Mouse (Mus musculus): ENCODE measurements around the gene Cd4. TPM values are rescaled to one million over a fixed set of nuclear protein-coding genes. Genes with fewer than 3 reads are reported as not detected.
A peak's percentile ranks its signal among the peaks of the same experiment; 100 is the strongest.

Gene Cd4
- polyA plus RNA-seq, 1 experiment from 2014 or later, result 0.27 TPM

DNA sequence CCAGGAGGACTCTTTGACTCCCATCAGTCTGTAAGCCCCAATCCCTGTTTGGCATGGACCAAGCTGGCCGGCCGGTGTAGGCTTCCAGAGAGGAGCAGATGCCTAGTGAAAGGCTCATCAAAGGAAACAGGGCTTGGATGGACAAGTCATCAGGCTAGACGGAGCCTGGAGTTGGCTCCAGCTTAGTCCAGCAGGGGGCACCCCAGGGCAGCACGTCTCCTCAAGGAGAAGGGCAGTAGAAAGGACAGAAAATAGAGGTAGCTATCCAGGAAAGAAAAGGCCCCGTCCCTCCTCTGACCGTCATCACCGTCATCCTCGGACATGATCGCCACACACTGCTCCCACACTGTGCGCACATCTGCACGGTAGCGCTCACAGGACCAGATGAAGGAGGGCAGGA lies 28.3 kb downstream of the Cd4 start:
- Histone ChIP-seq H3K27ac (peak overlapping the region; percentile 55), H3K9me3 (ENCODE audit: control insufficient read depth, low read length) (no peaks in the 10 kb centered on the region), H3K27me3 (ENCODE audit: control insufficient read depth, insufficient read depth, low read length) (no peaks in the 10 kb centered on the region), H3K4me2 (replicated peaks) (peak overlapping the region; percentile 32), H3K36me3 (replicated peaks; ENCODE audit: control insufficient read depth, insufficient read depth) (peaks cover 13% of the 10 kb centered on the region), H3K4me3 (replicated peaks; ENCODE audit: low read length) (0 out of 2 replicates have a peak overlapping the region, but pooled peaks have one; percentile 0), H3K9ac (peak overlapping the region; percentile 37), H3K4me1 (replicated peaks; ENCODE audit: control insufficient read depth, insufficient read depth, low read length) (peaks cover 52% of the 10 kb centered on the region)
- WGBS, result 7% methylated on average over 12 of the region's 12 CpGs
- ATAC-seq (ENCODE audit: low FRiP score) (no peak), DNase-seq (ENCODE audit: low spot score) (peak; percentile 84)

DNA sequence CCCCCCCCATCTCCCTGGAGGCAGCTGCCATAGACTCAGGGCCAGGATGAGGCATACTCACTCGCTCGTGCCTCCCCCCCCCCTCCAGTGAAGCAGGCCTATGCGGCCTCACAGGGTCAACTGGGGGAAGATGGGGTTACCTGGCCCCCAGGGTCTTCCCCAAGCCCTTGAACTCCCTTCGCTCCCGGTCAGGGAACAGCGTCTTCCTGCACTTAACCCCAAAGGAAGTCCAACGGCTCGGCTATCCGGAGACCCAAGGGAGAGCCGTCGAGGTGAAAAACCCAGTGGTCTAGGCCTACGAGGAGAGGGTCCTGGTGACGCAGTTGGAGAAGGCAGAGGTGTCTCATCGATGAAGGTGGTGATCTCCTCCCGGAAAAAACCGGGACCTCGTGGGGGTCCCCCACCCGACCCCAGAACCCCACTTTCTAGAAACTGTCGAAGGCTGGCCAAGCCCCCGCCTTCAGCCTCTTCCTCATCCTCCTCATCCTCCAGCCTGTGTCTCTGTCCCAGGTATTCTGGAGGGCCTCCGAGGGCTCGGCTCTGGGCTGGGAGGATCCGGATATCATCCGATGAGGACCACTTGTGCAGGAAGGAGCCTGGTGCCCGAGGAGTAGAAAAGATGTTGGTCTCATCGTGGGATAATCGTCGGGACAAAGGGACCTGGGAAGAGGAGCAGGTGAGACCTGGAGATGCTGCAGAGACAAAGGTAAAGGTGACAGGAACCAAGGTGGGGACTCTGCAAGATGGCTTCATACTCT lies 29.3 kb downstream of the Cd4 start:
- Histone ChIP-seq H3K4me2 (replicated peaks) (peak overlapping the region; percentile 83), H3K9ac (0 out of 2 replicates have a peak overlapping the region, but pooled peaks have one; percentile 96)

DNA sequence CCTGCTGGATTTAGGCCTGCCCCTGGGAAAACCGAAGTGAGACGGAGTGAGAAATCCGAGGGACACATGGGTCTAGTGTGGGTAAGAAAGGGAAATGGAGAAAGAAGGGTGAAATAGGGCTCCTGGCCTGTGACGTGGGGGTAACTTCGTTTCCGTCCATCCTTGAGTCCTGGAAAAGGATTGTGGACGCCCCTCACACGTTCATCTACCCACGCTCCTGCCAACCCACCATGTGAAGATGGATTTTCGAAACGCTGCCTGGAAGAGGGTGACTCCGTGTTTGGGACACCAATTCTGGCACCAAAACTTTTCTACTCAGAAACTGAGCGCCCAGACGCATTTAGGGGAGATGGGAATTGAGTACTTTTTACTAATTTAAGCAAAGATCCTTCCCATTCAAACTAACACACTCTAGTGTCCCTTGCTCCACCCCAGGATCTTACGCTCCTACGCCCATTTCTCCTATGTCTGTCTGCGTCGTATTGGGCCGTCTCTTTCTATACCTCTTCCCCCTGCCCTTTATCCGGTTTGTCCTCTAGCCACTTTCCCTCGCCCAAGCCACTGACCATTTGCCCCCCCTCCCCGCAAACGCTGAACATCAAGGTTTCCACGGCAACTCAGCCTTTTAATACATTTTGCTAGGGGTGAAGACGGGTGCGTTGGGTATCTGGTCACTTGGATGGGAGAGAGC lies 30.0 kb downstream of the Cd4 start:
- ATAC-seq (ENCODE audit: low FRiP score), result no peak
- Histone ChIP-seq H3K4me1 (replicated peaks; ENCODE audit: control insufficient read depth, insufficient read depth, low read length) (peaks cover 45% of the 10 kb centered on the region), H3K4me2 (replicated peaks) (peak overlapping the region; percentile 83), H3K4me3 (replicated peaks; ENCODE audit: low read length) (peak overlapping the region; percentile 71), H3K36me3 (replicated peaks; ENCODE audit: control insufficient read depth, insufficient read depth) (peaks cover 24% of the 10 kb centered on the region), H3K9me3 (ENCODE audit: control insufficient read depth, low read length) (no peaks in the 10 kb centered on the region), H3K27me3 (ENCODE audit: control insufficient read depth, insufficient read depth, low read length) (no peaks in the 10 kb centered on the region), H3K9ac (peak overlapping the region; percentile 96), H3K27ac (peak overlapping the region; percentile 98)
- no peak for DNase-seq (ENCODE audit: low spot score)
- 17% methylated on average over 26 of the region's 26 CpGs for WGBS

More for the DNA sequence above, 29.3 kb downstream of the Cd4 start:
- no peak overlapping the region for H3K4me3 ChIP-seq (replicated peaks; ENCODE audit: low read length)
- ATAC-seq (ENCODE audit: low FRiP score) (no peak), DNase-seq (ENCODE audit: low spot score) (no peak)
- no peaks in the 10 kb centered on the region for H3K9me3 ChIP-seq (ENCODE audit: control insufficient read depth, low read length)
- H3K36me3 ChIP-seq (replicated peaks; ENCODE audit: control insufficient read depth, insufficient read depth), result peaks cover 19% of the 10 kb centered on the region
- peaks cover 45% of the 10 kb centered on the region for H3K4me1 ChIP-seq (replicated peaks; ENCODE audit: control insufficient read depth, insufficient read depth, low read length)
- 73% methylated on average over 28 of the region's 28 CpGs for WGBS
- no peak overlapping the region for H3K27ac ChIP-seq
- H3K27me3 ChIP-seq (ENCODE audit: control insufficient read depth, insufficient read depth, low read length), result no peaks in the 10 kb centered on the region

DNA sequence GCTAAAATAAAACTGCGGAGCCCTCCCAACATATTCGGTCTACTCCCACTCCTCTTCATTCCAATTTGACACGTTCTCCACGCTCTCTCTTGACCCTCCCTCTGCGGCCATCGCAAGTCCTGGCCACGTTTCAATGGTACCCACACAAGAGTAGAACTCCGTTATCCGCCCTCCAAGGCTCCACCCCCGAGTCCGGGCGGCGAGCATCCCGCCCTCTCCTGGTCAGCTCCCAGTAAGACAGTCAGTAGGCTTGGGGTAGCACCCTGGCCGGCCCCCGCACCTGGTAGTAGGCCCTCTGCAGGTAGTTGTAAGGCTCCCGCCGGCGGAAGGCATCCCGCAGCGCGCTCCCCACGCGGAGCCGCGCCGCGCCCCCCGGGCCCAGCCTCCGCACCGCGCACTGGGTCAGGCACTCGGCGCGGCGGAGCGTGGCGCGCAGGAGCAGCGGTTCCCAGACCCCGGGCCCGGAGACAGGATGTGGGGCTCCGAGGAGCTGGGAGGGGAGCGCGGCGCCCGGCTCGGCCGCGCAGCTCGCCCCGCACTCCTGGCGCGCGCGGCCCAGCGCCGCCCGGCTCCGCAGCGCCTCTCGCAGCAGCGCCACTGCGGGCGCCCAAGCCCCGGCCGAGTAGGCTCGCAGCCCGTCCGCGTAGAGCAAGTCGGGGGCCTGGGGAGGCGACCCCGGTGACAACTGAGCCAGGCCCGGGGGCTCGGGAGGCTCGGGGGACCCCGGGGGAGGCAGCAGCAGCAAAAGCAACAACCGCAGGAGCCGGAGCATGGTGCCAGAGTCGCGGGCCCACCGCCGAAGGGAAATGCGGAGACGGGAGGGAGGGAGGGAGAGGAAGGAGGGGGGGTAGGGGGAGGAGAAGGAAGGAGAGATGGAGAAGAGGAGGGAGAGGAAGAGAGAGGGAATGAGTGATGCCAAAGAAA lies 30.8 kb downstream of the Cd4 start, which contains the start of gene P3h3:
P3h3 (minus strand) TSS at position 837 of the 924 bp plus-strand sequence.
- peak; percentile 84 for DNase-seq (ENCODE audit: low spot score)
- Histone ChIP-seq H3K36me3 (replicated peaks; ENCODE audit: control insufficient read depth, insufficient read depth) (peaks cover 24% of the 10 kb centered on the region), H3K27me3 (ENCODE audit: control insufficient read depth, insufficient read depth, low read length) (no peaks in the 10 kb centered on the region), H3K9ac (peak within 1 kb of the TSS; percentile 96), H3K4me2 (replicated peaks) (peak within 1 kb of the TSS; percentile 83), H3K27ac (peak within 1 kb of the TSS; percentile 98), H3K4me3 (replicated peaks; ENCODE audit: low read length) (peak within 1 kb of the TSS; percentile 71), H3K9me3 (ENCODE audit: control insufficient read depth, low read length) (no peaks in the 10 kb centered on the region), H3K4me1 (replicated peaks; ENCODE audit: control insufficient read depth, insufficient read depth, low read length) (peaks cover 42% of the 10 kb centered on the region)
- peak; percentile 89 for ATAC-seq (ENCODE audit: low FRiP score)
- under 1% methylated on average over 57 of the region's 86 CpGs for whole genome bisulfite sequencing

DNA sequence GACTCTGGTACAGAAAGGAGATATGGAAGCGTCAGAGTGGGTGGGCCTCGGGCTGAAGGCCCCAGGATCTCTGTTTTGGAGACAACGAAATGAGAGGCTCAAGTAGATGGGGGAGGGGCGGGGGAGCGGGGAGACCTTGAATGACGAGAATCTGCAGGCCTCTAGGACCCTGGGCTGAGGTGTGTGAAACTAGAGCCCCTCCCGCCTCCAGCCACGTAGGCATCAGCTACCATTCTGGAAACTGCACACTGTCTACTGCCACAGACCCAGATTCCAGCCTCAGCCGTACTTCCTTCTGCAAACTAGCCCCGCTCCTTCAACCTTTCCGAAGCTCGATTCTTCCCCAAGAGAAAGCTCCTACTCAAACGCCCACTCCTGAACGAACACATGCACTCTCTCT lies 31.7 kb downstream of the Cd4 start:
- Histone ChIP-seq H3K36me3 (replicated peaks; ENCODE audit: control insufficient read depth, insufficient read depth) (peaks cover 29% of the 10 kb centered on the region), H3K27me3 (ENCODE audit: control insufficient read depth, insufficient read depth, low read length) (no peaks in the 10 kb centered on the region), H3K27ac (peak overlapping the region; percentile 98), H3K4me2 (replicated peaks) (peak overlapping the region; percentile 83), H3K9ac (peak overlapping the region; percentile 96), H3K4me1 (replicated peaks; ENCODE audit: control insufficient read depth, insufficient read depth, low read length) (peaks cover 34% of the 10 kb centered on the region), H3K4me3 (replicated peaks; ENCODE audit: low read length) (peak overlapping the region; percentile 71), H3K9me3 (ENCODE audit: control insufficient read depth, low read length) (no peaks in the 10 kb centered on the region)
- peak; percentile 75 for ATAC-seq (ENCODE audit: low FRiP score)
- WGBS, result 6% methylated on average over 14 of the region's 14 CpGs
- peak; percentile 78 for DNase-seq (ENCODE audit: low spot score)

DNA sequence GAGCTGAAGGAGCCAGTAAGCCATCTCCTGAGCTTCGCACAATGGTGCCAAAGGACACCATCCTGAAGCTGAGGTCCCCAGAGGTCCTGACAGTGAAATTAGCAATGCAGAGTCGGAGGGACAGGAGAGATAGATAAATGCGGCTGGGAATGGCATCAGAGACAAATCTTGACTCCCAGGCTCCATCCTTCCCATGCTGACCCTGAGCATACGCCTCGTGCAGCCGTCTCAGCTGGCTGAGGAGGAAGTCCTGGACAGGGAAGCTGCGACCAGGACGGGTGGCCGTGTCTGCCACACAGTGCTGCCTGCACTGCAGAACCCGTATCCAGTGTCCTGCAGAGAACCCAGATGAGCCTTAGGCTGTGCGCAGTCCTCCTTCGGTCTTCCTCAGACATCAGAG lies 33.4 kb downstream of the Cd4 start:
- DNase-seq (ENCODE audit: low spot score), result no peak
- ATAC-seq (ENCODE audit: low FRiP score), result no peak
- Histone ChIP-seq H3K9me3 (ENCODE audit: control insufficient read depth, low read length) (no peaks in the 10 kb centered on the region), H3K4me2 (replicated peaks) (no peak overlapping the region), H3K9ac (no peak overlapping the region), H3K27ac (no peak overlapping the region), H3K36me3 (replicated peaks; ENCODE audit: control insufficient read depth, insufficient read depth) (peaks cover 32% of the 10 kb centered on the region), H3K4me1 (replicated peaks; ENCODE audit: control insufficient read depth, insufficient read depth, low read length) (peaks cover 19% of the 10 kb centered on the region), H3K27me3 (ENCODE audit: control insufficient read depth, insufficient read depth, low read length) (no peaks in the 10 kb centered on the region), H3K4me3 (replicated peaks; ENCODE audit: low read length) (no peak overlapping the region)
- 73% methylated on average over 12 of the region's 12 CpGs for WGBS

DNA sequence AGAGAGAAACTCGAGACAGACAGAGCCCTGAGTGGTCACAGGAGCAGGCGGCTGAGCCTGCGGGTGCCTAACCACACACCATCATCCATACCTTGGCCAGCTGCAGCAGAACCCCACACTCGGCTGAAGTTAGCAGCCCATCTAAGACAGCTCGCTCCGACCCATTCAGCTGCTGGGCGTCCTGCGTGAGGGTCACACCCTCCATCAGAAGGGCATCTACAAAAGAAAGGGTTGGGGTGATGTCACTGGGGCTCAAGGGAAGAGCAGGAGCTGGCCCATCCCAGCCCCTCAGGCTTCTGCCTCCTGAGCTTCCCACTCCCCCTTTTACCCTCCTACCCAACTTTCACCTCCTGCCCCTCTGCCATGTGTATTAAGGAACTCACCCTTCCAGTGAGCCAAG lies 37.5 kb downstream of the Cd4 start:
- H3K4me1 ChIP-seq (replicated peaks; ENCODE audit: control insufficient read depth, insufficient read depth, low read length), result peaks cover 2% of the 10 kb centered on the region; the same call in 1 of the 2 replicates
- DNase-seq (ENCODE audit: low spot score), result no peak
- ATAC-seq (ENCODE audit: low FRiP score), result no peak
- no peak overlapping the region for H3K4me3 ChIP-seq (replicated peaks; ENCODE audit: low read length)
- no peak overlapping the region for H3K4me2 ChIP-seq (replicated peaks)
- H3K9me3 ChIP-seq (ENCODE audit: control insufficient read depth, low read length), result no peaks in the 10 kb centered on the region
- no peaks in the 10 kb centered on the region for H3K27me3 ChIP-seq (ENCODE audit: control insufficient read depth, insufficient read depth, low read length)
- 43% methylated on average over 8 of the region's 8 CpGs for WGBS
- H3K27ac ChIP-seq, result no peak overlapping the region
- no peak overlapping the region for H3K9ac ChIP-seq
- peaks cover 28% of the 10 kb centered on the region for H3K36me3 ChIP-seq (replicated peaks; ENCODE audit: control insufficient read depth, insufficient read depth)

DNA sequence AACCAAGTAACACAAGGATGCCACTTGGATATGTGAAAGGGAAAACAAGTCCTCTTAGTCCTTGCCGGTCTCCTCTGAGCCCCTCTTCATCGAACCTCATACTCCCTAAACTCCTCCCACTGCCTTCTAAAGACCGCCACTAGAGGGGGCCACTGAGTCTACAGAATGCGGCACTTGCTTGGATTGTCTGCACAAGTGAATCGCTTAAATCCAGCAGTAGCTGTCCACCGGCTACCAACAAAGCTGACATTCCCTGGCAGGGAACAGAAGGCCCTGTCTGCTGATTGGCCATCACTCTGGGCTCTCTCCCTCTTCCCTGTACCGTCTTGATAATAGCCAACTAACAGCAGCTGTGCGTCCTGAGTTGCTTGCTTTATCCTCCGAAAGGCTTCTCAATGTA lies 40.7 kb downstream of the Cd4 start:
- peaks cover 28% of the 10 kb centered on the region for H3K36me3 ChIP-seq (replicated peaks; ENCODE audit: control insufficient read depth, insufficient read depth)
- no peaks in the 10 kb centered on the region; the same call in 1 of the 2 replicates for H3K4me1 ChIP-seq (replicated peaks; ENCODE audit: control insufficient read depth, insufficient read depth, low read length)
- ATAC-seq (ENCODE audit: low FRiP score) (peak; percentile 87), DNase-seq (ENCODE audit: low spot score) (peak; percentile 99)
- H3K9me3 ChIP-seq (ENCODE audit: control insufficient read depth, low read length), result no peaks in the 10 kb centered on the region
- no peak overlapping the region for H3K4me3 ChIP-seq (replicated peaks; ENCODE audit: low read length)
- H3K4me2 ChIP-seq (replicated peaks), result no peak overlapping the region; the same call in 1 of the 2 replicates
- 0 out of 2 replicates have a peak overlapping the region, but pooled peaks have one; percentile 31 for H3K9ac ChIP-seq
- H3K27ac ChIP-seq, result peak overlapping the region; percentile 62
- H3K27me3 ChIP-seq (ENCODE audit: control insufficient read depth, insufficient read depth, low read length), result no peaks in the 10 kb centered on the region
- WGBS, result 4% methylated on average over 9 of the region's 9 CpGs

All from hindbrain, embryonic 14.5 days (tissue).